Mouse (Mus musculus) heart, postnatal 10 days (tissue): ENCODE measurements around the gene Aoah. TPM values are rescaled to one million over a fixed set of nuclear protein-coding genes. Genes with fewer than 3 reads are reported as not detected.

Source experiments
- DNase-seq, 2 experiments: peaks; one replicate each; pipeline ENCODE4 v3.0.0; 2021
- intact Hi-C: fragments of 180-260 bp; cut with DNase I; formaldehyde crosslinking; loops from one replicate; pipeline ENCODE4 v1.15.1; 2025
- total RNA-seq, 2 experiments: library from RNA; stranded (reverse); gene quantifications; 2 replicates each; pipeline ENCODE4 v1.2.3; 2021

The Aoah gene
- total RNA-seq, 2 experiments from 2014 or later, result 0.69 to 1.1 TPM

DNA sequence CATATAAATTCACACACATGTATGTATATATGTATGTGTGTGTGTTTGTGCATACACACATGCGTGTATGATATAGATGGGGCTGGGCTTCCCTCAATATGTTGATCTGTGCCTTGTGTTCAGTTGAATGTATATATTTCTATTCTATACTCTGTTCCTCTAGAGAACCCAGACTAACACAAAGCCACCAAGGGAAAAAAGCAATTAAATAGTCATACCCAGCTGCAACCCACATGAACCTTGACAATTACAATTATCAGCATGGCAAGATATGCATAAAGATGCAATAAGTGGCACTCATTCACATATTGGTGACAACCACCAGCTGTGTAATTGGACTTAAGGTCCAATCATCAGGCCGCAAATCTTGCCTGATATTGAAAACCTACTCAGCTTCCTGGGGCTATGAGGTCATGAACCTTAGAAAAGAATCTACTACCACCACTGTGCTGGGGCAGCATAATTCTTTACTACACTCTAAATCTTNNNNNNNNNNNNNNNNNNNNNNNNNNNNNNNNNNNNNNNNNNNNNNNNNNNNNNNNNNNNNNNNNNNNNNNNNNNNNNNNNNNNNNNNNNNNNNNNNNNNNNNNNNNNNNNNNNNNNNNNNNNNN lies 246.8 kb downstream of the Aoah start:
- DNase-seq, result no peak
- intact Hi-C loops, result no loop called here

DNA sequence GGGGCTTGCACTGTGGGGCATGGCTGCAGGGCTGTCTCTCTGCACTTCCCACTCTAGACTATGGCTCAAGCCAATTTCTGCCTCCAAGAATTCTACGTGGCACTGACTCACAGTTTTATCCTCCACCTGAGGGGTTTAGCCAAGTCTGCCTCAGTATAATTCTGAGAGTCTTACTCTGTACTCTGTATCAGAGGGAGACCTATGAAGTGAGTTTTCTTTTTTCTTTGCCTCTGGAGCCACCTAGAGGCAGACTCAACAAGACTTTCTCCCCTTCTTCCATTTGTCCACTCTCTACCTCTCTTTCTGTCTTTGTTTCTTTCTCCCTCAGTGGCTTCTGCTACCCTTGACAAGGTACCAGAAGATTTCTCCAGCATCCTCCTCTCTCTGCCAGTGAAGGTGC lies 256.2 kb downstream of the Aoah start:
- intact Hi-C loops, result no loop called here
- peak; percentile 5 to 7 for DNase-seq

GRCm38 (mm10) chr13:21066021-21066420 lies 272.1 kb downstream of the Aoah start:
- DNase-seq, result no peak
- intact Hi-C loops, result no loop called here

GRCm38 (mm10) chr13:21074847-21075246 lies 280.9 kb downstream of the Aoah start, which contains the start of gene Olfr1370:
TSS of gene Olfr1370 (minus strand) at chr13:21074947.
- intact Hi-C loops, result no loop called here
- DNase-seq, result no peak

DNA sequence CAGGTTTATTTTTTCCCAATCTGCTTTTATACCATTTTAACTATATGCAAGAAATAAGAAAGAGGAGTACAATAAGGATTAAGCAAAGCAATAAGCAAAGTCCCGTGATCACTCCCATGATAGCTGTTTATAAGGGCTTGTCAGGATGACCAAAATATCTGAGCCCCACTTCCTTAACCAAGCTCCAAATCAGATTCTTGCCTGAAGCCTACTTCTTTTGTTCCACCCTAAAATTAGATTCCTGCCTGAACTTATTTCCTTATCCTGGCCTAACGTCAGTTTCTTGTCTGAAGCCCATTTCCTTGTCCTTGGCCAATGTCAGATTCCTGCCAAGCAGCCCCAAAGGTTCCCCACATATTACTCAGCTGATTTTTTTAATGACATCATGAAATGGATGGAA lies 288.8 kb downstream of the Aoah start:
- intact Hi-C loops, result no loop called here
- peak; percentile 4 to 7 for DNase-seq
